Mouse (Mus musculus) right cerebral cortex, postnatal 25 days (tissue): ENCODE data around the gene Adat3.
"Not testable (repeated sequence)": the region's sequence is repeated elsewhere in the genome, so short reads cannot be mapped to it uniquely, and the experiment has no call there.

Experiments
- DNase-seq: peaks from one replicate; pipeline ENCODE4 v3.0.0; 2022

Adat3 gene

DNA sequence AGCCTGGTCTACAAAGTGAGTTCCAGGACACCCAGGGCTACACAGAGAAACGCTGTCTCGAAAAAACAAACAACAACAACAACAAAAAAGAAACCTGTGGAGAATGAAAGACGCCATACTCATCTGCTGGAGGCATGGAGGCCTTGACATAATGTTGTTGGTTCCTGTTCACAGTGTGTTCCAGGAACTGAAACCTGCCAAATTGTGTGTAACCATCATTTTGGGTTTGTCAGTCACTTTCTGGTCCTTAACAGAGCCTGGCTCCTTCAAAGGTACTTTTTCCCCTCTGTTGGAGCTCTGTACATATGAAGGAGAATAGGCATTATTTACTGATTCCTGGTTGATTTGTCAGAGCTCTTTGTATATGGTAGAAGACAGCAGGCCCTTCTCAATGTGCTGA, 9.2 kb downstream of the Adat3 start:
- DNase-seq, result no peak

DNA sequence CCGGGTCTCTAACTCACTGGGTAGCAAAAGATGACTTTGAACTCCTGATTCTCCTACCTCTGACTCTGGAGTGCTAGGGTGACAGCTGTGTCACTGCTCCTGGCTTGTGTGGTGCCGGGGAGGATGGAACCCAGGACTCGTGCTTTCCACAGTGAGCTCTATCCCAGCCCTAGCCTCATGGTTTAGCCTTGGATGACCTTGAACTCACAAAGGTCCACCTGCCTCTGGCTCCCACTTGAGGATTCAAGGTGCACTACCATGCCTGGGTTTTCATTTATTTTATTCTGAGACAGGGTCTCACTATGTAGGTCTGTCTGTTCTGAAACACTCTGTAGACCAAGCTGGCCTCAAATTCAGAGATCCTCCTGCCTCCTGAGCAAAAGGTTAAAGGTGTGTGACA, 11.1 kb downstream of the Adat3 start:
- DNase-seq, result no peak

DNA sequence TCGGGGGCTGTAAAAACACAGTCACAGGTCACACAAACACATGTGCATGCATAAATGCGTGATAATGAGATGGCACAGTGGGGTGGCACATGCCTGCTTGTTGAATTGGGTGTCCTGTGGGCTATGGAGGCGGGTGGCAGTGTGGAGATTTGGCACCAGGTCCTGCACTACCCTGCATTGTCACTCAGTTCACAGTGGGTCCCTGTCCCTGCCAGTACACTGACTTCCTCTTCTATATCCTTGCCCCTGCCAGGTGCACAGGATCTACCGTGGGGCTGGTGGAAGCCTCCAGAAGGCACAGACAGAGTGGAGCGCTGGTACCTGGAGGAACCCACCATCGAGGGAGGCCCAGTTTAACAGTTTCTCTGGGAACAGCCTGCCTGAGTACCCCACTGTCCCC, 11.7 kb downstream of the Adat3 start:
- no peak for DNase-seq

DNA sequence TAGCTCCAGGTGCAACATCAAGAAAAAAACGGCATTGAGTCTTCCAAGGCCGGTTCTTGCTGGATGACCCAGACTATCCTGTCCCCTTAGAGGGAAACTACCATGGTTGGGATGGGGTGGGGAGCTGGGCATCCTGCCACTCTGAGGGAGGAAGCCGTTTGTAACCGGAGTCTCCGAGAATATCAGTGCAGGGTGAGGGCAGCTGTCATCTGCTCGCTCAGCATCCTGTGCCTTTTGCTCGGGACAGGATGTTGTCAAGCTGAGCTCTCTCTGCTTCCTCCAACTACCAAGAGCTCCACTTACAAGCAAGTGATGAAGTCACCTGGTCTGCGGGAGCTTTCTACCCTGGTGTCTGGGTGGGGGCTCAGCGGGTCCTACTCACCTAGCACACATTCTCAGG, 15.5 kb downstream of the Adat3 start:
- DNase-seq, result no peak

DNA sequence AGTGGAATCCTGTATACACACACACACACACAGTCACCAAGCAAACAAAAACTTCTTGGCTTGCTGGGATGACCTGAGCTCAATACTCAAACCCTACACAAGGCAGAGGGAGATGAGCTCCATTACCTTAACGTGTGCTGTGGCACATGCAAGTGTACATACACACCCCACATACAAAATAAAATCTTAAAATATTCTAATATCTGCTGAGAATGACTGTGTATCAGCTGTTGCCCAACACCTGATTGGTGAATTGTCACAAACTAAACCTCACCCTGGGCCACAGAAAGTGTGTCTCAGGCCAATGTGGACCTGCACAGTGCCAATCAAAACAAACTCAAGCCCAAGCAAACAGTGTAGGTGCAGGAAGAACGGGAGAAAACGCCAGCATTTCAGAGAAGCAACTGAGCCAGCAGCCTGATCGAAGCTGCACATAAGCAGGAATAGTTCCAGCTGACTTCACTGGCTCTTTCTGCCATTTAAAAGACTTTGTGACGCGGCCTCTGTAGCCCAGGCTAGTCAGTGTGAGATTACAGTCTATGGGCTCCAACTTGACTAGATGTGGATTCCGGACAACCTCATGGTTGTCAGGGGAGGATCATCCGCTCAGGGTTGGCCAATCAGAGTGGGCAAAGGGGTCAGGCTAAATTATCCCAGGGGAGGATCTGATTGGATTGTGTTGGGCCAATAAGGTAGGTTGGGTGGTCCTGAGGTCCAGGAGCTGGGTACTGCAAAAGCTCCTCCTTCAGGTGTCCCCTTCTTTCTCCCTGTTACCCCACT, 17.0 kb downstream of the Adat3 start:
- no peak for DNase-seq

DNA sequence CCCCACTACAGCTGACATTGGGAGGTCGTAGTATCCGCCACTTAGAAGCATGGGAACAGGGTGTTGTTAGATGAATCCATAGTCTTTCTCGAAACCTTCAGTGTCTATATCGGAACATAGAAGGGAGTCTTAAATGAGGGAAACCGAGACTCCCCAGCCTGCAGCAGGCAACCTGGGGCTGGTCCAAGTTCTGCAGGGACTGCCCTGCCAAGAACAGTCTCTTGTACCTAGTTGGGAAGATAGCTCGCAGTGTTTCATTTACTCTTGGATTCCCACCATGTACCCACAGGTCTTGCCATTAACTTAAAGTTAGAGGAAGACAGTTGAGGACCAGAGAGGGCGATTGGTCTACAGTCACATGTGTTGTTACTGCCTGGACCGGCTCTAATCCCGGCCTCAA, 17.7 kb downstream of the Adat3 start:
- no peak for DNase-seq

DNA sequence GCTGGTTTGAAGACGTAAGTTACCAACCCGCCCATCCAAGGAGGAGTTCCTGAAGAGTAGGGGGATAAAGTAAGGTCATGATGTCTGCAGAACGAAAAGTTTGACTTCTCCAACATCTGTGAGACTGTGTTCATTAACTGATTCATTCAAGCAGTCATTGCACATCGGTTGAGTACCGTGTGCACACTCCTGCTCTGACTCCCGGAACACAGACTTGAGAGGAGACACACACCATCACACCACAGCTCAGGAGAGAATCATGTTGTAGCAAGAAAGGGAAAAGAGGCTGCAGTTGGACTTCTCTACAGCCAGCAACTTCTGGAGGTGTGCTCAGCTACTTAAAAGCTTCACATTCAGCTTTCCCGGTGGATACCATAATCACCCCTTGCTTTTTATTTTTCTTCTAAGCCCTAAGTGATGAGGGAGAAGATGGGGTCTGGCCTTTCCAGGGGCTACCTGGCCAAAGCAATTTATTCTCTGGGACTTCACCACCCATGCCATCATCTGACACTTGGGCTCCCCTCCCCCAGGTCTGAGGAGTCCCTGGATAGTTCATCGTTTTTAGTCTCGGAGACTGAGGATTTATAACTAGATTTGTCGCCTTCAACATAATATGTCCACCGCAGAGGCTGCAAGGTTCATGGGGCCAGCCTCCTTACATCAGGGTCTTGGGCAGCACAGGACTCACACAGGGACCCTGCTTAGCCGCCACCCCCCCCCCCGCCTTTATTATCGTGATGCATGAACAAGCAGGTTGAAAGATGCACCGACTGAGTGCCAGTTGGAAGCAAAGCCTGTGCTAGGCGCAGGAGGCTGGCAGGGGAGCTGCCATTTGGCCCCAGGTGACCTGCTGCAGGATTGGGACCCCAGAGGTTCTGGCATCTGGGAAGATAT, 18.4 kb downstream of the Adat3 start:
- no peak for DNase-seq

DNA sequence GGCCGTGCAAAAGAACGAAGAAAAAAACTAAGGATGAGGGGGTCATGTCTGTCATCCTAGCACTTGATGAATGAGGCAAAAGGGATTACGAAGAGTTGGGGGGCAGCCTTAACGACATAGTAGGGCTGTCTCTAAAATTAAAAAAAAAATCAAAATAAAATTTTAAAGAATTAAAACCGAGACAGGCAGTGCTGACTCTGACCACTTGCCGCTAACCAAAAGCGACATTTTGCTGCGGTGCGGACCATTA, 18.9 kb downstream of the Adat3 start:
- no peak for DNase-seq

DNA sequence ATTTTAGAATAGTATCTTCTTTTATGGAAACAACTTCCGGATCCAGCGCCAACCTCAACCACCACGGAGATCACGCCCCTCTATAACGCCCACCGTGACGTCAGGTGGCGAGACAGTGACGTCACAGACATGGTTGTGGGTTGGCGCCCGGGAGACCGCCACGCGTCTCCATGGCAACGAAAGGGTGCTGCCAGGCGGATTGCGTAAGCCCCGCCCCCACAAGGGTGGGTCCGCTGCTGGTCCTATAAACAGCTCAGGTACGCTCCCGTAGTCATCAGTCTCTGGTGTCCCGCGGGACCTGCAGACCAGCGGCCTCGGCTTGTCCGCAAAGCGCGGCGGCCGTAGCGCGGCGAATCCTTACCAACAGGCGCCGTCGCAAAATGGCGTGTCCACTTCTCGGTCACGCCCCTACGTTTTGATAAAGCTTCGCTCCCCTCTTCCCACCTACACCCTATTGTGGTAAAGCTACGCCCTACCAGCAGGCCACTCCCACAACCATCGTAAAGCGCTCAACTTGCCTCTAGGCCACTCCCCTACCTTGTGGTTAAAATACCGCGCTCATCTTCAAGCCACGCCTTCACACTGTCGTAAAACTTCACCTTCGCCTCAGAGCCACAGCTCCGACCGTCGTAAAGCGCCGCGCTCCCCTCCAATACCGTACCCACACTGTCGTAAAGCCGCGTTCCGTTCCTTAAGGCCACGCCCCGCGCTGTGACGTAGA, 19.4 kb downstream of the Adat3 start:
- DNase-seq, result peak; percentile 99

DNA sequence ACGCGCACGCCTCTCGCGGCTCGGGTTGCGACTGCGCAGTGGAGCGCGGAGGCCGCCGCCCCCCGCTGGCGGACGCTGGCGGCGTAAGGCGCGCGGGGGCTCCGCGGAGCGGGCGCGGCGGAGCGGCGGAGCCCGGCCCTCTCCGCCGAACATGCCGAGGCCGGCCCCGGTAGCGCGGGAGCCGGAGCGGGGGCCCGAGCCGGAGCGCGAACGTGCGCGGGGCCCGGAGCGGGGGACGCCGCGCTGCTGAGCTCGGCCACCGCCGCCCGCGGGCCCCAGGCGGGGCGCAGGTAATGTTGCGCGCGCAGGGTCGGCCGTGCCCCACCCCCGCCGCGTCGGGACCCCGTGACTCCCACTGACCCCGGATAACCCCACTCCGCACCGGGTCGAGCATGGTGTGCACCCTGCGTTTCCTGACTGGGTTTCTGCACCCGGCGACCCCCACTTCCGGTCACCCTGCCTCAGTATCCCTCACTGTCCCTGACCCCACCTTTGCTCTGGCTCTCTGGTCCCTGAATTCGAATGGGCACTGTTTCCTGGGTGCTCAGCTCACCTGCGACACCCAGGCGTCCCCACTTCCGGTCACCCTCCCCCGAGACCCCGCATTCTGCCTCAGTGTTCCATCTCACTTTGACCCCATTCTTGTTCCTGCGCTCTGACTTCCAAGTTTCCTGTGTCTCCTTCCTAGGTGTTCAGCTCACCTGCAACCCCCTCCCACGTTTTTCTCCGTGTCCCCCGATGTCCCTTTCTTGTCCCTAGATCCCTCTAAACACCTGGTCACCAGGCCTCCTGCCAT, 20.2 kb downstream of the Adat3 start, which contains the start of gene Csnk1g2:
Csnk1g2 (plus strand) TSS at position 178 of the 796 bp plus-strand sequence.
- DNase-seq, result no peak

DNA sequence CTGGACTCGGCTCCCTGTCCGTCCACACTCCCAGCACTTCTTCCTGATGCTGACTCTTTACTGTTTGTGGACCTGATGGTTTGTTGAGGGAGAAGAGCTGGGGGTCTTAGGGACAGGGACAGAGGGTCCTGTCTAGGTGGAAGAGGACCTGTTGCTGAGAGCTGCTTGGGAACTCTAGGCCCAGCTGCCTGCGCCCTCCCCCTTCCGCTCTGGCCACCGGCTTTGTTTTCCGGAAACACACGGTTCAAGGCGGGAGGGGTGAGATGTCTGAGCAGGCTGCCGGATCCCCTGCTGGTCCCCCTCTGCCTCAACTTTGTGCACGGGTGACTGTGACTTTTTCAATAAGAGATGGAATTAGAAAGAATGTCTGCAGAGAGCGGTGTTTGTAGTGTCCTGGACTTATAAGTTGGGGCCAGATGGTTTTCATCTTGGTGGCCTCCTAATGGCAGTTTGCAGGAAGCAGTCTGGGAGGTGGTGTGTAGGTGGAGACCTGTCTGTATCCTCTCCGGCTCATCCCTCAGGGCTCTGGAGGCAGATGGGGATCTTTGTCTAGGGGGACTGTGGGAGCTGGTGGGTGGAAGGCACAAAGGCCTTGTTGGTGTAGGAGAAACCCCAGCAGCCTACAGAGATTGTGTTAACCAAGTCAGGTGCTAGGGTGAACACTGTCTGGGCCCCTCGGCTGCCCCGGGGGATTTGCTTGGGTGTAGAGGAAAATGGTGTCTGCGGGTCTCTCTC, 20.9 kb downstream of the Adat3 start:
- DNase-seq, result no peak

DNA sequence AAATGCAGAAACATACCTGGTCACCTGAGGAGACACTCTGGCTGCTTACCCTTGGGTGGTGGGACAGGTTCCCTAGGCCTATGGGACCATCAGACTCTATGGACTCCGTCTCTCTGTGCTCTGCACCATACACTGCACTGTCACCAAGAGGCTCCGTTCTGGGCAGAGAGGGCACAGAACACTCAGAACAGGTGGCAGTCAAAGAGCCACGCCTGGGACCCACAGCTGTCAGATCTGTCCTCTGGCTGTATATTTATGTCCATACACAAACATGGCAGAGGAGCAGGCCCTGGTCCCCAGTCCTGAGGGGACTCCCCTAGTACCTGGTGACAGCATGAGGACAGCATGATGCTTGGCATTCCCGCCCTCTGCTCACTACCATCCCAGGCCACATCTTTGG, 23.1 kb downstream of the Adat3 start:
- no peak for DNase-seq

DNA sequence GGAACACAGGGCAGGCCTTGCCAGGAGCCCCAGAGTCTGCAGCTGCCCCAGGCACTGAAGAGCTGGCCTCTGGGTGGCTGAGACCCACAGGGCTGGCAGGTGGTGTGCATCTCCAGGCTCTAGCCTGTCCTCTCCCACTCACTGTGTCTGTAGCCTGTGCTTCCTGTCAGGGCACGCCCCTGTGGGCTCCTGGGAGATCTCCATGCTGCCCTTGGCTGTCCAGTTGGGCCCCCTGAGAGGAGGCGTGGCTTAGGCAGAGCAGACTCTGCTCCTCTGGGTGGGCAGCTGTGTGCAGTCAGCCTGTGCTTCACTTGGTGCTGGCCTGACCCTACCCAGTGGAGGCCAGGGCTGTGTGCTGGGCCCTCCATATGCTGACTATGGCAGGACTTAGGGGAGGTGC, 25.0 kb downstream of the Adat3 start:
- no peak for DNase-seq

DNA sequence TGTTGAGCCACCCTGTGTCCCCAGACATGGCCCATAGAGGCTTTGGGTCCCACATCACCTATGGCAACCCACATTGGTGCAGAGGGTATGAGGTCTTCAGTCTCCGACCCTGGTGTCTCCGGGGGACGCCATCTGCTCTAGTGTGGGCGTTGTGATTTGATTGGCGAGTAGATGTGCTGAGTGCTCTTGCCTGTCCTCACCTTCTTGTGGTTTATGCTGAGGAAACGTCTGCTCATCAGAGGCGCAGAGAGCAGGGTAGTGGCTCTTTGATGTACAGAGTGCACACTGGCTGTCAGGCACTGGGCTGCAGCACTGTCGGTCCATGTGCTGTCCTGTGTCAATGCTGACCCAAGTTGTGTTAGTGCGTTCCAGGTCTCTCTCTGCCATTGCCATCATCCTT, 26.2 kb downstream of the Adat3 start:
- no peak for DNase-seq

DNA sequence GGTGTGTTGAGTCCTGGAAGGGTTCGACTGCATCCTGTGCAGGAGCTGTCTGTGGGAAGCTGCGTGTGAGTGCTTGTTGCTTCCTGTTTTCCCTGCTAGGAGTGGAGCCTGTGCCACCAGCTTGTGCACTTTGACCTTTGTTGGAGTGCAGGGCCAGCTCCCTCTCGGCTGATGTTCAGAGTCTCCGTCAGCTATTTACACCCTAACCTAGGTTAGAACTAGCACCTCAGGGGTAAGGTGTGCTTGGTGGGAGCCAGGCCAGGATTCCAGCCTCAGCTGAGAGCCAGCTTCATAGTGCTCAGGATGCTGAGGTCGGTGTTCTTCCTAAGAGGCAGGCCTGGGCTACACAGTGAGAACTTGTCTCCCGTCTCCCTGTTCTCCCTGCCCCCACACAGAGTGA, 32.7 kb downstream of the Adat3 start:
- no peak for DNase-seq

DNA sequence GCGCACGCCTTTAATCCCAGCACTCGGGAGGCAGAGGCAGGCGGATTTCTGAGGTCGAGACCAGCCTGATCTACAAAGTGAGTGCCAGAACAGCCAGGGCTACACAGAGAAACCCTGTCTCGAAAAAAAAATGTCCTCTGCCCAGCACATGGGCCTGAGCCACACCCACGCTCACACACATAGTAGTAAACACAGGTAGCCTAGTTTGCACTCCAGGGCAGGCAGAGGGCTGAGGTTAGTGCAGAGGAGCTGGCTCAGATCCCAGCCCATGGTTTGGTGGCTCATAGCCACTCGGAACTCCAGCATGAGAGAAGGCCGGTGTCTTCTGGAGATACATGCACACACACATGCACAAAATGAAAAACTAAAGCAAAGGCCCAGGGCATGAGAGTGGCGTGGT, 44.3 kb downstream of the Adat3 start:
- DNase-seq, result no peak

DNA sequence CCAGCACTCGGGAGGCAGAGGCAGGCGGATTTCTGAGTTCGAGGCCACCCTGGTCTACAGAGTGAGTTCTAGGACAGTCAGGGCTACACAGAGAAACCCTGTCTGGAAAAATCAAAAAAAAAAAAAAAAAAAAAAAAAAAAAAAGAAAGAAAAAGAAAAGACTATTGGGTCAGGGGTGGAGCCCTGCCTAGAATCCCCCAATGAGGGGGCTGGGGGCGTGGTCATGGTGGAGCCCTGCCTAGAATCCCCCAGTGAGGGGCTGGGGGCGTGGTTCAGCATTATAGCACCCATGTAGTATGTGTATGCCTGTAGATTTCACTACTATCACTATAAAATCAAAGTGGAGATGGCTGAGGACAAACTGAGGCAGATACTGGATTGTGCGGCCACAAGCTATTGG, 47.2 kb downstream of the Adat3 start:
- not testable (repeated sequence) for DNase-seq

DNA sequence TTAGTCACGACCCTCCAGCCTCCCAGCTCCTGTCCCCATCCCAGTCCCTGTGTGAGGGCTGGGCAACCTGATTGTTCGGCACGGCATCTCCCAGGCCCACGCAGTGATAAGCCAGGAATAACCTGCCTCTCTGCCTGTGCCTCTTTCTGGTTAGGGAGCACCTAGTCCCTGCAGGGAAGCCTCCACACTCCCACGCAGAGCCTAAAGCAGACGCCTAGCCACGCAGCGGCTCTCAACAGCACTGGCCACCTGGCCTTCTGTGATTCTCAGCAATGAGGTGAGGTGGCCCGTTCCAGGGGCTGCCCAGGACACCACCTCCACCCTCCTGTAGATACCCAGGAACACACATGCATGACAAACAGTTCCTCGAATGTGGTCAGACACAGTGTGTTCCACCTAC, 47.7 kb downstream of the Adat3 start:
- DNase-seq, result peak; percentile 33

DNA sequence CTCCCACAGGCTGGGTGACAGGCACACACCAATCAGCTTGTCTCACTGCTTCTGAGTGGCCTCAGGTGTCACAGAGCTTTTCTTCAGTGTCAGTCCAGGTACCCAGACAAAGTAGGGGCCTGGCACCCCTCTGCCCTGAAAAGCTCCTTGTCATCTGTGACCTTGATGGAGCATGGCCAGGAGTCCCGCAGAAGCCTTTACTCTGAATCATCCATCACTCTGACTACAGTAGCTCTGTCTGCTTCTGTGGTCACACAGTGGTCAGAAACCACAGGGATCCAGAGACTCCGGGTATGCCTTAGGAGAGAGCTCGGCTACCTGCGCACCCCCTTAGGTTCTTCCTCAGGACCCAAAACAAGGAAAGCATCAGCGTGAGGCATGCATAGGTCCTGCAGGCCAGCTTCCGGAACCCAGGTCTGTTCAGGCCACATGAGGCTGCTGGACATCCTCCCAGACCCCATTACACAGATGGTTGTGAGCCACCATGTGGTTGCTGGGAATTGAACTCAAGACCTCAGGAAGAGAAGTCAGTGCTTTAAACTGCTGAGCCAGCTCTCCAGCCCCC, 50.6 kb downstream of the Adat3 start:
- no peak for DNase-seq

DNA sequence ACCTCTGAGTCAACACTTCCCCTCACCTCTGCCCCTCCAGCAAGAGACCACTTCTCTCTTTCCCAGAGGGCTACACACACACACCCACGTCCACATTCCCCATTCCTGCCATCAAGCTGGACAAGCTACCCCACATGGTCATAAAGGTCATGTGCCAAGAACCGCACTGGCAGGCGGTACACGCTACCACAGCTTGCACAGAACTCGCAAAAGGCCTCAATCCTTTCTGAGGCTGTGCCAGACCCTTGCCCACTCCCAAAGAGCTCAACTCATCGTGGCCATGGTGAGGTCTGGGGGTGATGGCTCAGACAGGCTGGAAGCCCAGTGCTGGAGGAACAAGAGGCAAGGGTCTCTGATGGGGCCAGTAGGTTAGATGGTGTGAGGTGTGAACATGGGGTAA, 52.2 kb downstream of the Adat3 start:
- DNase-seq, result no peak

DNA sequence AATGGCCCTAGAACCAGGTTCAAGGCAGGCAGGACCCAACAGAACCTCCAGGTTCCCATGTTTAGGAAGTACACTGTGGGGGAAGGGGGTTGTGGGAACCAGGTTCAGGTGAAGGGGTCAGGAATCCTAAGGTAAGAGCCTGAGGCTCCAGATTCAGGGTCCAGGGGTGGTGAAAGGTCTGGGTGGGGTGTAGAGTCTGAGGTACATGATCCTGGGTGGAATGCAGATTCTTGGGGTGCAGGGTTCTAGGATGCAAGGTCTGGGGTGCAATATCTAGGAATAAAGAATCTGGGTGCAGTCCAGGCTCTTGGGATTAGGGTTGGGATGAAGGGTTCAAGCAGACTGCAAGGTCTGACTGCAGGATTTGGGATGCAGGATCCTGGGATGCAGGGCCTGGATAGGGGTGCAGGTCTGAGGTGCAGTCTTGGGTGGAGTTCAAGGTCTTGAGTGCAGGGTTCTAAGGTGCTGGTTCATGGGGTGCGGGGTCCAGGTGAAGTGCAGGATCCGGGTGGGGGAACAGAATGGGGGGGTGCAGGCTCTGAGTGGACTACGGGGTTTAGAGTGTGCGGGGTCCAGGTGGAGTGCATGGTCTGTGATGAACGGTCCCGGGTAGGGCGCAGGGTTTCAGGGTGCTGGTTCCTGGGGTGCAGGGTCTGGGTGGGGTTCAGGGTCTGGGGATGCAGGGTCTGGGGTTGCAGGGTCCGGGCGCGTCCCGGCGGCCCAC, 52.9 kb downstream of the Adat3 start:
- DNase-seq, result no peak
